Mouse (Mus musculus) spleen, adult 2 months (tissue): Measurements from ENCODE around the gene Ncf4.

Experiments
- CTCF ChIP-seq: fragments of 200-500 bp; IDR thresholded peaks from 2 replicates; pipeline ENCODE4 v1.5.1; 2011; ENCODE audit warnings: mild to moderate bottlenecking, inconsistent platforms; ENCODE audit not compliant: insufficient read depth, insufficient read length, insufficient replicate concordance; ENCODE audit errors: extremely low read depth
- POLR2A ChIP-seq: fragments of 200-500 bp; IDR thresholded peaks from 2 replicates; pipeline ENCODE4 v1.6.1; 2011; ENCODE audit warnings: low read depth, low read length, inconsistent platforms

GRCm38 (mm10) chr15:78309865-78310264 is 65.3 kb downstream of the Ncf4 start:
- TF ChIP-seq POLR2A (no peak), CTCF (no peak)
